Mouse (Mus musculus): ENCODE measurements around the gene Mto1. TPM values are rescaled to one million over a fixed set of nuclear protein-coding genes. Genes with fewer than 3 reads are reported as not detected.
"Not testable (repeated sequence)": the region's sequence is repeated elsewhere in the genome, so short reads cannot be mapped to it uniquely, and the experiment has no call there.

Mto1 gene
- total RNA-seq, 1 experiment: 31.3 TPM

GRCm38 (mm10) chr9:78475383-78475780, 27.4 kb downstream of the Mto1 start:
- no peak for DNase-seq (ENCODE audit: low read depth, low spot score)
- in situ Hi-C loops (cut with MboI; ENCODE audit: low sequenced_read_pairs in 2 of 2, unreplicated experiment in 2 of 2): no loop called here
- H3K4me3 ChIP-seq (ENCODE audit: insufficient read depth in 1 of 2, low read depth in 1 of 2, low read length in 2 of 2, poor library complexity in 1 of 2, severe bottlenecking in 1 of 2): no peak overlapping the region
- H3K9ac ChIP-seq (ENCODE audit: insufficient read depth, low read depth, low read length, poor library complexity, severe bottlenecking): no peak overlapping the region
- peaks cover 34% of the 10 kb centered on the region for H3K36me3 ChIP-seq (ENCODE audit: control insufficient read depth, insufficient read depth, low read length, poor library complexity, severe bottlenecking)
- H3K9me3 ChIP-seq (ENCODE audit: control insufficient read depth, insufficient read depth, low read depth, low read length): no peaks in the 10 kb centered on the region
- no peak overlapping the region for H3K27ac ChIP-seq (ENCODE audit: insufficient read depth, low read depth, low read length, poor library complexity, severe bottlenecking)
- no peaks in the 10 kb centered on the region for H3K4me1 ChIP-seq (ENCODE audit: control insufficient read depth in 2 of 2, insufficient read depth in 2 of 2, low read length in 2 of 2, poor library complexity in 1 of 2)
- no peak for TF ChIP-seq MAFK (IDR thresholded peaks at IDR 0.05; ENCODE audit: insufficient read depth, low read depth, low read length)
- no peak for TF ChIP-seq HCFC1 (IDR thresholded peaks at IDR 0.05; ENCODE audit: borderline replicate concordance, insufficient read depth, low read length)
- no peak for TF ChIP-seq ZC3H11A (IDR thresholded peaks at IDR 0.05; ENCODE audit: borderline replicate concordance, low read depth, low read length)
- no peak for TF ChIP-seq CHD2 (IDR thresholded peaks at IDR 0.05; ENCODE audit: low read depth, low read length)
- no peak for TF ChIP-seq ZNF384 (IDR thresholded peaks at IDR 0.05; ENCODE audit: low read depth, low read length)

- H3K9ac ChIP-seq (ENCODE audit: insufficient read depth, low read depth, low read length, poor library complexity, severe bottlenecking): no peak overlapping the region
- peaks cover 35% of the 10 kb centered on the region for H3K36me3 ChIP-seq (ENCODE audit: control insufficient read depth, insufficient read depth, low read length, poor library complexity, severe bottlenecking)
- peak; percentile 56 for DNase-seq (ENCODE audit: low read depth, low spot score)
- no peak overlapping the region for H3K4me3 ChIP-seq (ENCODE audit: insufficient read depth in 1 of 2, low read depth in 1 of 2, low read length in 2 of 2, poor library complexity in 1 of 2, severe bottlenecking in 1 of 2)
- no peak for TF ChIP-seq CHD2 (IDR thresholded peaks at IDR 0.05; ENCODE audit: low read depth, low read length)
- no peak for TF ChIP-seq ZNF384 (IDR thresholded peaks at IDR 0.05; ENCODE audit: low read depth, low read length)
- TF ChIP-seq ZC3H11A (IDR thresholded peaks at IDR 0.05; ENCODE audit: borderline replicate concordance, low read depth, low read length): no peak
- no peak for TF ChIP-seq MAFK (IDR thresholded peaks at IDR 0.05; ENCODE audit: insufficient read depth, low read depth, low read length)
- no peak for TF ChIP-seq HCFC1 (IDR thresholded peaks at IDR 0.05; ENCODE audit: borderline replicate concordance, insufficient read depth, low read length)
- H3K27ac ChIP-seq (ENCODE audit: insufficient read depth, low read depth, low read length, poor library complexity, severe bottlenecking): no peak overlapping the region
- H3K9me3 ChIP-seq (ENCODE audit: control insufficient read depth, insufficient read depth, low read depth, low read length): no peaks in the 10 kb centered on the region
- in situ Hi-C loops (cut with MboI; ENCODE audit: low sequenced_read_pairs in 2 of 2, unreplicated experiment in 2 of 2): no loop called here
- no peaks in the 10 kb centered on the region for H3K4me1 ChIP-seq (ENCODE audit: control insufficient read depth in 2 of 2, insufficient read depth in 2 of 2, low read length in 2 of 2, poor library complexity in 1 of 2)
Observed at GRCm38 (mm10) chr9:78475873-78476272, 27.9 kb downstream of the Mto1 start.

GRCm38 (mm10) chr9:78476531-78477020, 28.6 kb downstream of the Mto1 start:
- H3K9me3 ChIP-seq (ENCODE audit: control insufficient read depth, insufficient read depth, low read depth, low read length): no peaks in the 10 kb centered on the region
- peaks cover 40% of the 10 kb centered on the region for H3K36me3 ChIP-seq (ENCODE audit: control insufficient read depth, insufficient read depth, low read length, poor library complexity, severe bottlenecking)
- H3K27ac ChIP-seq (ENCODE audit: insufficient read depth, low read depth, low read length, poor library complexity, severe bottlenecking): no peak overlapping the region
- DNase-seq (ENCODE audit: low read depth, low spot score): peak; percentile 79
- no peak for TF ChIP-seq CHD2 (IDR thresholded peaks at IDR 0.05; ENCODE audit: low read depth, low read length)
- TF ChIP-seq HCFC1 (IDR thresholded peaks at IDR 0.05; ENCODE audit: borderline replicate concordance, insufficient read depth, low read length): no peak
- no peak for TF ChIP-seq ZNF384 (IDR thresholded peaks at IDR 0.05; ENCODE audit: low read depth, low read length)
- TF ChIP-seq ZC3H11A (IDR thresholded peaks at IDR 0.05; ENCODE audit: borderline replicate concordance, low read depth, low read length): no peak
- TF ChIP-seq MAFK (IDR thresholded peaks at IDR 0.05; ENCODE audit: insufficient read depth, low read depth, low read length): no peak
- in situ Hi-C loops (cut with MboI; ENCODE audit: low sequenced_read_pairs in 2 of 2, unreplicated experiment in 2 of 2): no loop called here
- H3K4me3 ChIP-seq (ENCODE audit: insufficient read depth in 1 of 2, low read depth in 1 of 2, low read length in 2 of 2, poor library complexity in 1 of 2, severe bottlenecking in 1 of 2): no peak overlapping the region
- H3K9ac ChIP-seq (ENCODE audit: insufficient read depth, low read depth, low read length, poor library complexity, severe bottlenecking): no peak overlapping the region
- H3K4me1 ChIP-seq (ENCODE audit: control insufficient read depth in 2 of 2, insufficient read depth in 2 of 2, low read length in 2 of 2, poor library complexity in 1 of 2): no peaks in the 10 kb centered on the region

- no peak for DNase-seq (ENCODE audit: low read depth, low spot score)
- H3K9ac ChIP-seq (ENCODE audit: insufficient read depth, low read depth, low read length, poor library complexity, severe bottlenecking): no peak overlapping the region
- in situ Hi-C loops (cut with MboI; ENCODE audit: low sequenced_read_pairs in 2 of 2, unreplicated experiment in 2 of 2): no loop called here
- no peak overlapping the region; the same call in 1 of the 2 replicates for H3K27ac ChIP-seq (ENCODE audit: insufficient read depth, low read depth, low read length, poor library complexity, severe bottlenecking)
- H3K4me1 ChIP-seq (ENCODE audit: control insufficient read depth in 2 of 2, insufficient read depth in 2 of 2, low read length in 2 of 2, poor library complexity in 1 of 2): no peaks in the 10 kb centered on the region
- no peak overlapping the region for H3K4me3 ChIP-seq (ENCODE audit: insufficient read depth in 1 of 2, low read depth in 1 of 2, low read length in 2 of 2, poor library complexity in 1 of 2, severe bottlenecking in 1 of 2)
- TF ChIP-seq MAFK (IDR thresholded peaks at IDR 0.05; ENCODE audit: insufficient read depth, low read depth, low read length) (no peak), ZC3H11A (IDR thresholded peaks at IDR 0.05; ENCODE audit: borderline replicate concordance, low read depth, low read length) (no peak), ZNF384 (IDR thresholded peaks at IDR 0.05; ENCODE audit: low read depth, low read length) (no peak), CHD2 (IDR thresholded peaks at IDR 0.05; ENCODE audit: low read depth, low read length) (no peak), HCFC1 (IDR thresholded peaks at IDR 0.05; ENCODE audit: borderline replicate concordance, insufficient read depth, low read length) (no peak)
- H3K9me3 ChIP-seq (ENCODE audit: control insufficient read depth, insufficient read depth, low read depth, low read length): no peaks in the 10 kb centered on the region
- H3K36me3 ChIP-seq (ENCODE audit: control insufficient read depth, insufficient read depth, low read length, poor library complexity, severe bottlenecking): peaks cover 40% of the 10 kb centered on the region
Observed at GRCm38 (mm10) chr9:78477021-78477551, 29.1 kb downstream of the Mto1 start.

- in situ Hi-C loops (cut with MboI; ENCODE audit: low sequenced_read_pairs in 2 of 2, unreplicated experiment in 2 of 2); DNase-seq (ENCODE audit: low read depth, low spot score); H3K4me1 ChIP-seq (ENCODE audit: control insufficient read depth in 2 of 2, insufficient read depth in 2 of 2, low read length in 2 of 2, poor library complexity in 1 of 2); H3K9me3 ChIP-seq (ENCODE audit: control insufficient read depth, insufficient read depth, low read depth, low read length); H3K27ac ChIP-seq (ENCODE audit: insufficient read depth, low read depth, low read length, poor library complexity, severe bottlenecking): not testable (repeated sequence)
- H3K4me3 ChIP-seq (ENCODE audit: insufficient read depth in 1 of 2, low read depth in 1 of 2, low read length in 2 of 2, poor library complexity in 1 of 2, severe bottlenecking in 1 of 2): peak overlapping the region in 1 of 2 experiments; percentile 8; a peak in 2 of 4 replicates
- peak overlapping the region; percentile 1; the same call in 1 of the 2 replicates for H3K9ac ChIP-seq (ENCODE audit: insufficient read depth, low read depth, low read length, poor library complexity, severe bottlenecking)
- peaks cover 40% of the 10 kb centered on the region for H3K36me3 ChIP-seq (ENCODE audit: control insufficient read depth, insufficient read depth, low read length, poor library complexity, severe bottlenecking)
Observed at GRCm38 (mm10) chr9:78478009-78478605, 30.1 kb downstream of the Mto1 start.

GRCm38 (mm10) chr9:78479308-78479707, 31.3 kb downstream of the Mto1 start:
- in situ Hi-C loops (cut with MboI; ENCODE audit: low sequenced_read_pairs in 2 of 2, unreplicated experiment in 2 of 2); DNase-seq (ENCODE audit: low read depth, low spot score); H3K9me3 ChIP-seq (ENCODE audit: control insufficient read depth, insufficient read depth, low read depth, low read length); H3K4me1 ChIP-seq (ENCODE audit: control insufficient read depth in 2 of 2, insufficient read depth in 2 of 2, low read length in 2 of 2, poor library complexity in 1 of 2): not testable (repeated sequence)
- Histone ChIP-seq H3K9ac (ENCODE audit: insufficient read depth, low read depth, low read length, poor library complexity, severe bottlenecking) (peak overlapping the region; percentile 83), H3K36me3 (ENCODE audit: control insufficient read depth, insufficient read depth, low read length, poor library complexity, severe bottlenecking) (peaks cover 38% of the 10 kb centered on the region), H3K4me3 (ENCODE audit: insufficient read depth in 1 of 2, low read depth in 1 of 2, low read length in 2 of 2, poor library complexity in 1 of 2, severe bottlenecking in 1 of 2) (peak overlapping the region; percentile 15 to 69), H3K27ac (ENCODE audit: insufficient read depth, low read depth, low read length, poor library complexity, severe bottlenecking) (peak overlapping the region; percentile 82; the same call in 1 of the 2 replicates)

All from ES-E14 (cell line).